Mouse (Mus musculus) liver, embryonic 15.5 days (tissue): ENCODE data around the gene Coro1b. TPM values are rescaled to one million over a fixed set of nuclear protein-coding genes. Genes with fewer than 3 reads are reported as not detected.

ENCODE experiments used
- ATAC-seq: fragments of 200-750 bp; cut with Nextera tagmentation; 2 replicates; pipeline ENCODE4 v1.8.0; 2017; ENCODE audit warnings: moderate number of reproducible peaks, mild to moderate bottlenecking, moderate library complexity; ENCODE audit not compliant: insufficient read depth
- H3K27ac ChIP-seq: fragments of 300-500 bp; sonication (generic); replicated peaks from 2 replicates; pipeline ENCODE4 v1.5.1; 2015; ENCODE audit warnings: mild to moderate bottlenecking, inconsistent platforms
- H3K27me3 ChIP-seq: fragments of 300-500 bp; sonication (generic); 2 replicates; pipeline ENCODE4 v1.6.1; 2015; ENCODE audit warnings: mild to moderate bottlenecking, inconsistent platforms
- H3K36me3 ChIP-seq: fragments of 300-500 bp; sonication (generic); replicated peaks from 2 replicates; pipeline ENCODE4 v1.6.1; 2015; ENCODE audit warnings: moderate library complexity, mild to moderate bottlenecking, inconsistent platforms
- H3K4me1 ChIP-seq: fragments of 300-500 bp; sonication (generic); replicated peaks from 2 replicates; pipeline ENCODE4 v1.6.1; 2015; ENCODE audit warnings: inconsistent platforms
- H3K4me2 ChIP-seq: fragments of 300-500 bp; sonication (generic); 2 replicates; pipeline ENCODE4 v1.6.1; 2015; ENCODE audit warnings: moderate library complexity, mild to moderate bottlenecking, inconsistent platforms
- H3K4me3 ChIP-seq: fragments of 300-500 bp; sonication (generic); replicated peaks from 2 replicates; pipeline ENCODE4 v1.5.1; 2015; ENCODE audit warnings: mild to moderate bottlenecking, inconsistent platforms
- H3K9ac ChIP-seq: fragments of 300-500 bp; sonication (generic); 2 replicates; pipeline ENCODE4 v1.6.1; 2015; ENCODE audit warnings: moderate library complexity, mild to moderate bottlenecking, inconsistent platforms
- H3K9me3 ChIP-seq: fragments of 300-500 bp; sonication (generic); replicated peaks from 2 replicates; pipeline ENCODE4 v1.6.1; 2016; ENCODE audit warnings: inconsistent platforms
- WGBS: fragments of 180-500 bp; shearing (Covaris S2); methylation state at CpG from one replicate; pipeline ENCODE4 v1.1.7; 2015; ENCODE audit warnings: mixed read lengths; ENCODE audit not compliant: insufficient replicate concordance; 5-methylcytosine and 5-hydroxymethylcytosine counted together
- polyA plus RNA-seq: library from polyadenylated mRNA; unstranded; fragments of >200 nt; fragmentation: Nextera tagmentation; extraction: Ambion mirVana; gene quantifications from 2 replicates; pipeline ENCODE4 v1.2.1, GENCODE M21; 2015

The Coro1b gene
- polyA plus RNA-seq, 1 experiment from 2014 or later = 71.8 TPM

DNA sequence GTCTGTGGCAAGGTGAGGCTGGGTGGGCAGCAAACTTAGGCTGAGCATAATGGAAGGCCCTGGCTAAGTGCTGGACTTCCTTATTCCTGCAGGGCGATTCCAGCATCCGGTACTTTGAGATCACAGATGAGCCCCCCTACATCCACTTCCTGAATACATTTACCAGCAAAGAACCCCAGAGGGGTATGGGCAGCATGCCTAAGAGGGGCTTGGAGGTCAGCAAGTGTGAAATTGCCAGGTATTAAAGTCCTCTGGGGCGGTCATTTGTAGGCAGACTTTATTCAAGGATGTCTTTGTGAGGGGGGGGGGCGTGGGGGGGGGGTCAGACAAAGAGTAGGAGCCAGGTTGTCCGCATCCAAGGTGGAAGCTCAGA lies 3.1 kb downstream of the Coro1b start:
- H3K9ac ChIP-seq = no peak overlapping the region
- no peaks in the 10 kb centered on the region for H3K9me3 ChIP-seq
- WGBS = 68% methylated on average over 5 of the region's 5 CpGs
- no peak overlapping the region for H3K4me3 ChIP-seq
- peaks cover 64% of the 10 kb centered on the region for H3K4me1 ChIP-seq
- ATAC-seq = no peak
- H3K36me3 ChIP-seq = peaks cover 49% of the 10 kb centered on the region
- H3K4me2 ChIP-seq = no peak overlapping the region
- H3K27me3 ChIP-seq = no peaks in the 10 kb centered on the region
- H3K27ac ChIP-seq = no peak overlapping the region

DNA sequence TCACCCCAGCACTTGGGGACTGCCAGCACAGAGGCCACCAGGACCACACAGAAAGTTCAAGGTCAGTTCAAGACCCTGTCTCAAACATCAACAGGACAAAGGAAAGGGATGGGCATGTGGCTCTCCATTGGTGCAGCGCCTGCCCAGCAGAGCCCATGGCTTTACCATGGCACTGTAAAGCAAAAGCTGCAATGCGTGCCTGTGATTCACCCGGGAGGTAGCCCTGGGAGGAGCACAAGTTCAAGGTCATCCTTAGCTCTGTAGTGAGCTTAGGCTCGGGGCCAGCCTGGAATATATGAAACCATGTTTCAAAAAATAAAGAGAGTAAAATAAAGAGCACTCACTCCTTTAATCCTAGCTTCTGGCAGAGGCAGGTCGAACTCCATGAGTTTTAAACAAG lies 3.5 kb downstream of the Coro1b start:
- peaks cover 60% of the 10 kb centered on the region for H3K4me1 ChIP-seq
- no peak overlapping the region for H3K4me2 ChIP-seq
- H3K4me3 ChIP-seq = no peak overlapping the region
- H3K9ac ChIP-seq = no peak overlapping the region
- H3K27me3 ChIP-seq = no peaks in the 10 kb centered on the region
- no peak overlapping the region for H3K27ac ChIP-seq
- no peaks in the 10 kb centered on the region for H3K9me3 ChIP-seq
- no peak for ATAC-seq
- 71% methylated on average over 5 of the region's 5 CpGs for WGBS
- peaks cover 53% of the 10 kb centered on the region for H3K36me3 ChIP-seq

DNA sequence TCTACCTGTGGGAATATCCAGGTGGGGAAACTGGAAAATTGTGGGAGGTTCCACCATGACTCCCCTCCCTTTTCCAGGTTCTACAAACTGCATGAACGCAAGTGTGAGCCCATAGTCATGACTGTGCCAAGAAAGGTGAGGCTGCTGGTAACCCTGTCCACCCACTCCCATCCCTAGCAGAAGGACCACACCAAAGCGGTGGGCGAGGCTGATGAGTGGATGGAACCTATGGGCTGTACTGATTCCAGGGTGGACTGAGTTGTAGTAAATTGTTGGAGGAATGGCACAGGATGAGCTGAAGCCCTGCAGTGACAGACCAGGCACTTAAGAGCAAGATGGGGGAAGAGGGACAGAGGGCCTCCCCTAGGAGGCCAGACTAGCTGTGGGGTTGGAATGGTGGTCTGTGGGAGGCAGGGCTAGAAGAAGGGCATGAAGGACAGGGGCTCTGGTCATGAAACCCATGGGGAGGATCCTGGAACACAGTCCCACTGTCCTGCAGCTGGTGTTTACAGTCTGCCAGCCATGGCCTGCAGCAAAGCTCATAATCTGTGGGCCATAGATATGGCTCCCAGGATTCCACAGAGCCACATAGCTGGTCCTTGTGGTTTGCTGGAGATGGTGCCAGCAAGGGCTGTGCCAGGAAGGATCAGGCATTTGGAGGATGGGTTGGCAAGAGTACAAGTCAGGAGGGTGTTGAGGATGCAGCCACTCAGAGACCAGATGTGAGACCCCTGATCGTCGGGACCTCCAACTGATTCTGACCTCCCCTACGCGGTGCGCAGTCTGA lies 4.2 kb downstream of the Coro1b start:
- Histone ChIP-seq H3K9ac (no peak overlapping the region), H3K27ac (no peak overlapping the region), H3K9me3 (no peaks in the 10 kb centered on the region), H3K4me3 (no peak overlapping the region), H3K4me2 (no peak overlapping the region), H3K27me3 (no peaks in the 10 kb centered on the region), H3K36me3 (peaks cover 61% of the 10 kb centered on the region), H3K4me1 (peaks cover 53% of the 10 kb centered on the region)
- ATAC-seq = no peak
- 83% methylated on average over 8 of the region's 8 CpGs for WGBS

DNA sequence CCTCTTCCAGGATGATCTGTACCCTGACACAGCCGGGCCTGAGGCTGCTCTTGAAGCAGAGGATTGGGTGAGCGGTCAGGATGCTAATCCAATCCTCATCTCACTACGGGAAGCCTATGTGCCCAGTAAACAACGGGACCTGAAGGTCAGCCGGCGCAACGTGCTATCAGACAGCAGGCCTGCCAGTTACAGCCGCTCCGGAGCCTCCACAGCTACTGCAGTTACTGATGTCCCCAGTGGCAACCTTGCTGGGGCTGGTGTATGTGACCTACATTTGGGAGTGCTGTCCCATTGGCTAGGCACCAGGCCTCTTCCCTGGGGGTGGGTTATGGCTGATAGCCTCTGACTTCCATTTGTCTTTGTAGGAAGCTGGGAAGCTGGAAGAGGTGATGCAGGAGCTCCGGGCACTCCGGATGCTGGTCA lies 4.8 kb downstream of the Coro1b start, which contains the start of gene Ptprcap:
Gene Ptprcap, plus strand, starts transcription at position 373 of the 423 bp plus-strand sequence.
- H3K27me3 ChIP-seq = no peaks in the 10 kb centered on the region
- ATAC-seq = no peak
- H3K9ac ChIP-seq = no peak within 1 kb of the TSS
- H3K27ac ChIP-seq = peak within 1 kb of the TSS; percentile 20; the same call in 1 of the 2 replicates
- H3K36me3 ChIP-seq = peaks cover 67% of the 10 kb centered on the region
- 80% methylated on average over 11 of the region's 11 CpGs for WGBS
- no peak within 1 kb of the TSS for H3K4me3 ChIP-seq
- no peaks in the 10 kb centered on the region for H3K9me3 ChIP-seq
- peaks cover 47% of the 10 kb centered on the region for H3K4me1 ChIP-seq
- peak within 1 kb of the TSS; percentile 37 for H3K4me2 ChIP-seq

DNA sequence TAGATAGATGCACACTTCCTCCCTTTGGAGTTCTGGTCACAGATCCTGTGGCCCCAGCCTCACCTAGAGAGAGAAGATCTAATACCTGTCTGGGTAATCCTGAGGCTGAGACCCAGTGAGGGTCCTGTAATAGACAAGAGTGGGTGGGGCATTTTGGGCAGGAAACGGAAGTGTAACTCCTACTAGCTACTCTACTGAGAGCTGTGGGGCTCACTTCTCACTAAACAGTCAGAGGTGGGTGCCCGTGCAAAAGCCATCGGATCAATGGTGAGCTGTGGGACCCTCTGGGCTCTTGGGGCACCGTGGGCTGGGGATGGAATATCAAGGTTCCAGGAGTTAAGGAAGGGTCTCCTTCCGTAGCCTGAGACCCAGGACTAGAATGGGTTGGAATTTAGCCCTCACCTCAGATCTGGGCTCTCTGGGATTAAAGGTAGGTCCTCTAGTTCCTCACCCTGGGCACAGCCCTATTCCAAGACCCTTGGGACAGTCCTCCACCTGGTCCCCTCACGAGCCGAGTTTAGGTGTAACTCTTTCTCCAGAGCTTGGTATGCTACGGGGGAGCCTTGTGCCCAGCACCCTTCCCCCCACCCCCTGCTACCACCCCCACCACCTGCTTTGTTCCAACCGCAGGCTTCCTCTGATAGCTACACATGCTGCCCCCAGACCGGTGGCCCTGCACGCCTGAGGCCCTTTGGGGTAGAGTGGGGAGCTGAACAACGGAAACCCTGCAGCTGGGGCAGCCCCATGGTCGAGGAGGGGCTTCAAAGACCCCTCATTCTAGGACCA lies 6.2 kb downstream of the Coro1b start:
- Histone ChIP-seq H3K36me3 (peaks cover 81% of the 10 kb centered on the region), H3K9ac (0 out of 2 replicates have a peak overlapping the region, but pooled peaks have one; percentile 15)
- ATAC-seq = no peak

DNA sequence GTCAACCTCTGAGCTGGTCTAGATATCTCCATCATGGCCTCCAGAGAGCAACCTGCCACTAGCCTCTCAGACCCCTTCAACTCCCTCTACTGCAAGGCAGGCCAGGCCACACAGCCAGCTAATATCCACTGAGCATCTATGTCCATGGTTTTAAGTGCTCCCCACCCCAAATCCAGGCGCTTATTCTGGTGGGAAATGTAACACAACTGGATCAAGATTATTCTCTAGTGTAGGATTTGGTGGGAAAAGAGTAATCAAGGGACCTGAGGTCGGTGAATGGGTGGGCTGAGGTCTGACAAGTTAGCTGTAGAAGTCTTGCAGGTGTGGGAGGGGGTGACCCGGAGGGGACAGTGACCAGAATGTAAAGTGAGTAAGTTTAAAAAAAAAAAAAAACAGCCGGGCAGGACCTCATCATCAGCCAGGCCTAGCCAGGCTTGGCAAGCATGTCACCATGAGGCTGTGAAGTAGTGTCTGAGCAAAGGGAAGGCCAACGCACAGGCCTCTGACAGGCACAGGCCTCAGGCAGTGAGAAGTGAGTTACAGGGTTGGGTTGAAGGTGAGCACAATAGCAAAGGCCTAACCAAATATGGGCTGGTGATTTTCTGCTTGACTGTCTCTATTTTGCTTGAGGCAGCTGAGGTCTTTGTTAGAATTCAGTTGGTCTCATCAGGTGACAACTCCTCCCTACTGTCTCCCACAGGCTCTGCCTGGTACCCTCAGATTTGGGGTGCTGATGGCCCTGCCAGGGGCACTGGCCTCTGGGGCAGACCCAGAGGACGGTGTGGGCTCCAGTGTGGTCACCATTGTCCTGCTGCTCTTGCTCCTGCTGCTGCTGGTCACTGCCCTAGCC lies 7.0 kb downstream of the Coro1b start:
- peak overlapping the region; percentile 37 for H3K4me2 ChIP-seq
- peaks cover 28% of the 10 kb centered on the region for H3K4me1 ChIP-seq
- H3K27ac ChIP-seq = 0 out of 2 replicates have a peak overlapping the region, but pooled peaks have one; percentile 22
- 47% methylated on average over 6 of the region's 6 CpGs for WGBS
- H3K4me3 ChIP-seq = peak overlapping the region; percentile 22; the same call in 1 of the 2 replicates
- no peaks in the 10 kb centered on the region for H3K27me3 ChIP-seq
- H3K9me3 ChIP-seq = no peaks in the 10 kb centered on the region
- 0 out of 2 replicates have a peak overlapping the region, but pooled peaks have one; percentile 15 for H3K9ac ChIP-seq
- H3K36me3 ChIP-seq = peaks cover 81% of the 10 kb centered on the region
- no peak for ATAC-seq

More for the DNA sequence above, 6.2 kb downstream of the Coro1b start:
- Histone ChIP-seq H3K4me2 (peak overlapping the region; percentile 37), H3K27me3 (no peaks in the 10 kb centered on the region), H3K4me3 (peak overlapping the region; percentile 22; the same call in 1 of the 2 replicates), H3K4me1 (peaks cover 34% of the 10 kb centered on the region), H3K27ac (peak overlapping the region; percentile 22; the same call in 1 of the 2 replicates), H3K9me3 (no peaks in the 10 kb centered on the region)
- WGBS = 16% methylated on average over 13 of the region's 13 CpGs

DNA sequence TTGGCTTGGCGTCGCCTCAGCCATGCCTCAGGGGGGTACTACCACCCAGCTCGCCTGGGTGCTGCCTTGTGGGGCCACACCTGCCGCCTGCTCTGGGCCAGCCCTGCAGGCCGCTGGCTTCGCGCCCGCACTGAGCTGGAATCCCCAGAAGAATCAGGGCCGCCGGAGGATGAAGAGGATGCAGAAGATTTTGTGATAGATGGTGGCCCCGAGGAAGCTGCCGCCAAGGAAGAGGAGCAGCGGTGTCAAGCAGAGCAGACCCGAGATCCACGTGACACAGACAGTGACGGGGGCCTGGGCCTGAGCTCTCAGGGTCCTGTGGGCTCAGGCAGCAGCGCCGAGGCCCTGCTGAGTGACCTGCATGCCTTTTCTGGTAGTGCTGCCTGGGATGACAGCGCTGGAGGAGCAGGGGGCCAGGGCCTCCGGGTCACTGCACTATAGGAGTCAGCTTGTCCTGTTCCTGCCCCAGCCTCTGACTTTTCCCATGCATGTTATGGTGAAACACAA lies 7.7 kb downstream of the Coro1b start:
- no peaks in the 10 kb centered on the region for H3K9me3 ChIP-seq
- no peak overlapping the region for H3K4me3 ChIP-seq
- H3K4me2 ChIP-seq = 0 out of 2 replicates have a peak overlapping the region, but pooled peaks have one; percentile 37
- no peaks in the 10 kb centered on the region for H3K27me3 ChIP-seq
- H3K4me1 ChIP-seq = peaks cover 33% of the 10 kb centered on the region
- no peak for ATAC-seq
- H3K36me3 ChIP-seq = peaks cover 80% of the 10 kb centered on the region
- WGBS = 71% methylated on average over 20 of the region's 20 CpGs
- H3K9ac ChIP-seq = no peak overlapping the region
- H3K27ac ChIP-seq = 0 out of 2 replicates have a peak overlapping the region, but pooled peaks have one; percentile 22

DNA sequence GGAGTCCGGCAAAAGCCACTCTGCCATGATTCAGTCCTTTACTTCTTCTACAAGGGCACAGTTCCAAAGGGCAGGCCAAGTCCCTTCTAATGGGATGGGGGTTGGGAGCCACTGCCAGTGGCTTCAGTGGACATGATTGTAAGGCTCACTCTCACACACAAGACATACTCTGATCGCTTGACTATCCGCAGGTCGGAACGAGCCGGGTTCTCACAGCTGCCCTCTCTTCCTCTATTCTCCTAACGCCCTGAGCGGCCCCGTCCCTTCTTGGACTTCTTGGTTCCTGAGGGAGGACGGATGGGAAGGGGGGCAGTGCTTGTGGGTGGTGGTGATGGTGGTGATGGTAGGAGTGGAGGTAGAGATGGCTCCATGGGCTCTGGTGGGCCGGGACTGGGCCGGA lies 8.4 kb downstream of the Coro1b start:
- H3K9me3 ChIP-seq = no peaks in the 10 kb centered on the region
- no peak overlapping the region for H3K4me2 ChIP-seq
- peaks cover 37% of the 10 kb centered on the region for H3K4me1 ChIP-seq
- ATAC-seq = no peak
- 81% methylated on average over 12 of the region's 12 CpGs for WGBS
- H3K27ac ChIP-seq = no peak overlapping the region
- H3K36me3 ChIP-seq = peaks cover 81% of the 10 kb centered on the region
- H3K9ac ChIP-seq = no peak overlapping the region
- H3K27me3 ChIP-seq = no peaks in the 10 kb centered on the region
- H3K4me3 ChIP-seq = no peak overlapping the region

DNA sequence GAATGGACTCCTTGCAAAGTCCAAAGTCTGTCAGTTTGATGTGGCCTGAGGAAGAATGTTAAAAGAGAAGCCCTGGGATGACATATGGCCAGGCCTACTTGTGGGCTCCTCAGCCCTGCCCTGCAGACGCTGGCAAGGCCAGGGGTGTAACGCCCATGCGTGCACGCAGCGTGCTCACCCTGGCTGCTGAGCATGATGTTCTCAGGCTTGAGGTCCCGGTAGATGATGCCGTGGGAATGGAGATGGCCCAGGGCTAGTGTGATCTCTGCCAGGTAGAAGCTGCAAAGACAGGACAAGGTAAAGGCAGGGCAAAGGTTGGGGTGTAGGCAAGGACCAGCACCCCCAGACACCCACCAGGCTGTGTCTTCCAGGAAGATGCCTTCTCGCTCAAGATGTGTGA lies 10.6 kb downstream of the Coro1b start:
- ATAC-seq = no peak
- no peaks in the 10 kb centered on the region for H3K27me3 ChIP-seq
- peaks cover 46% of the 10 kb centered on the region for H3K4me1 ChIP-seq
- no peak overlapping the region for H3K9ac ChIP-seq
- no peak overlapping the region for H3K27ac ChIP-seq
- WGBS = 91% methylated on average over 8 of the region's 8 CpGs
- no peak overlapping the region for H3K4me3 ChIP-seq
- no peaks in the 10 kb centered on the region for H3K9me3 ChIP-seq
- no peak overlapping the region for H3K4me2 ChIP-seq
- H3K36me3 ChIP-seq = peaks cover 63% of the 10 kb centered on the region
